Mouse (Mus musculus): ENCODE results near the gene Samd4. TPM values are rescaled to one million over a fixed set of nuclear protein-coding genes. Genes with fewer than 3 reads are reported as not detected.

The Samd4 gene
- total and polyA plus RNA-seq, 2 experiments from 2014 or later: 4.9 to 14.7 TPM

DNA sequence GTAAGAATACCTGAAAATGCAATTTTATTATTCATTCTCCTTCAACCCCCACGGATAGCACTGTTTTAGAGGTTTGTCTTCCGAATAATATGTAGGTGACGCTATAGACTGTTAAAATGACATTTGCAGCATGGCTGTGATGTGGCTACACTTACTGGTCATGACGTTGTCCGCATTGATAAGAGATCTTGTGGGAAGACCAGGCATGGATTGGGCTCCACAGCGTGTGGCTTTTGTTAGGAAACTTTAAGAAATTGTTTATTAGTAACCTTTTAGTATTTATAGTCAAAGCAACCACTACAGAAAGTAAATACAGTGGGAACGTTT lies 2.7 kb downstream of the Samd4 start:
- TF ChIP-seq CTCF (IDR thresholded peaks at IDR 0.05; ENCODE audit: low read depth): no peak; the same call in 1 of the 2 replicates
- peak overlapping the region; percentile 72 for H3K27ac ChIP-seq
- H3K9me3 ChIP-seq (ENCODE audit: low read length): no peaks in the 10 kb centered on the region
- peak; percentile 33 for ATAC-seq
- no peaks in the 10 kb centered on the region for H3K36me3 ChIP-seq (ENCODE audit: insufficient read depth, low read length)
- peak overlapping the region; percentile 63 for H3K9ac ChIP-seq (replicated peaks; ENCODE audit: low read length)
- peak overlapping the region; percentile 99 for H3K4me2 ChIP-seq (ENCODE audit: low read depth, low read length)
- no peaks in the 10 kb centered on the region for H3K4me1 ChIP-seq (ENCODE audit: insufficient read depth, low read length)
- peak; percentile 66 for DNase-seq (ENCODE audit: low spot score)
- no peaks in the 10 kb centered on the region for H3K27me3 ChIP-seq (ENCODE audit: insufficient read depth, low read length)
- peak overlapping the region; percentile 60 for H3K4me3 ChIP-seq (ENCODE audit: low read length)
- 2% methylated on average over 7 of the region's 7 CpGs for WGBS

DNA sequence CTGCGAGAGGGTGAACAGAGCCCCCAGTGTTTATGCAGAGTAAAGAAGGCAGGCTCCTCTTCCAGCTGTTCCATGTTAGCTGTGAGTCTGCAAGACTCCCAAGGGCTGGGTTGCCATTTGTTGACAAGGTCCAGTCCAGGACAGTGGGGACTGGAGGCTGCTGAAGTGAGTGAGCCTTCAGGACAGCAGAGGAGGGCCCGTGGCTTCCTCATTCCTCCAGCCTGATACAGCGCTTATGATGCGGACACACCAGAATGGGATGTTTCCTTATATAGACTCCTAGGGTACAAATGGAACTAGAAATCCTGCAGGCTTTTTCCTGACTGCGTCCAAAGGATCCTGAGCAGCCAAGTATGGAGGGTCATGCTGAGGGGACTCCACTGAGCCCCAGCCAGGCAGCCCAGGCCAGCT lies 3.2 kb downstream of the Samd4 start:
- Histone ChIP-seq H3K4me1 (ENCODE audit: insufficient read depth, low read length) (no peaks in the 10 kb centered on the region), H3K36me3 (ENCODE audit: insufficient read depth, low read length) (no peaks in the 10 kb centered on the region), H3K9ac (replicated peaks; ENCODE audit: low read length) (peak overlapping the region; percentile 28; the same call in 1 of the 2 replicates), H3K4me3 (ENCODE audit: low read length) (peak overlapping the region; percentile 60), H3K9me3 (ENCODE audit: low read length) (no peaks in the 10 kb centered on the region), H3K4me2 (ENCODE audit: low read depth, low read length) (peak overlapping the region; percentile 99), H3K27me3 (ENCODE audit: insufficient read depth, low read length) (no peaks in the 10 kb centered on the region), H3K27ac (peak overlapping the region; percentile 72)
- 27% methylated on average over 5 of the region's 5 CpGs for WGBS
- DNase-seq (ENCODE audit: low spot score) (peak; percentile 60), ATAC-seq (0 out of 2 replicates have a peak, but pooled peaks have one; percentile 9)
- 0 out of 2 replicates have a peak, but pooled peaks have one; percentile 1 for TF ChIP-seq CTCF (IDR thresholded peaks at IDR 0.05; ENCODE audit: low read depth)

DNA sequence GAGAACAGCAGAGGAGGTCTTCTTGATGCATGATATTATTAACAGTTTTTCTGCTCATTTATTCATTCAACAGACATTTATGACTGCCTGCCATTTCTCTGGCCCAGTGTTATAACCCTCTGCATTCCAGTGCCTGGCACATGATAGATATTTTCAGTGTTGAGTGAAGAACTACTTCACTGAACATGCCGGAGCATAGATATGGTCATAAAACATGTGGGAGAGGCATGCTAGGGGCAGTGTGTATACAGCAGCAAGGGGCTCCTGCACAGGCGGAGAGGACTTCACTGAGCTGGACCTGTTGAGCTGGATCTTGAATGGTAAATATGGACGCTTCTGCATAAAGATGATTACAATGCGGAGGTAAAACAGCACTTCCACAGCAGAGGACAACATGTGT lies 6.4 kb downstream of the Samd4 start:
- Histone ChIP-seq H3K9ac (replicated peaks; ENCODE audit: low read length) (no peak overlapping the region), H3K36me3 (ENCODE audit: insufficient read depth, low read length) (no peaks in the 10 kb centered on the region), H3K27ac (no peak overlapping the region), H3K4me1 (ENCODE audit: insufficient read depth, low read length) (no peaks in the 10 kb centered on the region), H3K4me2 (ENCODE audit: low read depth, low read length) (no peak overlapping the region), H3K9me3 (ENCODE audit: low read length) (no peaks in the 10 kb centered on the region), H3K4me3 (ENCODE audit: low read length) (no peak overlapping the region), H3K27me3 (ENCODE audit: insufficient read depth, low read length) (no peaks in the 10 kb centered on the region)
- TF ChIP-seq CTCF (IDR thresholded peaks at IDR 0.05; ENCODE audit: low read depth): no peak
- 92% methylated on average over 4 of the region's 4 CpGs for WGBS
- ATAC-seq (no peak), DNase-seq (ENCODE audit: low spot score) (no peak)

DNA sequence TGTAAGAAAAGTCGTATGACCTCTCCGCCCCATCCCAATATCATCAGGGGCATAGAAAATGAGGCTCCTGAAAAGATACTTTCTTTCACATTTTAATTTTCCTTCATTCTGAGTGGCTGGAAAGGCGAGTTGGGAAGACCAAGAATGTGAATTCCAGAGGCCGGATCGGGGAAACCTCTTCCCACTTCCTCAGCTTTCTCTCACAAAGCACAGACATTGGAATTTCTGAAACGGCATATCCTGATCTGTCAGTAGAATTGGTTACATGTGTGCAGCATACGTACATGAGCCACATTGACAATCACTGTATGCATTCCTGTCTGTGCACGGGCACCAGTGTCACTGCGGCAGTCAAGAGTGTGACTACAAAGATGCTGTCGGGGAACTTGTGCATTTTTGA lies 11.3 kb downstream of the Samd4 start:
- no peak overlapping the region for H3K9ac ChIP-seq (replicated peaks; ENCODE audit: low read length)
- ATAC-seq (no peak), DNase-seq (ENCODE audit: low spot score) (no peak)
- no peak overlapping the region for H3K27ac ChIP-seq
- no peaks in the 10 kb centered on the region for H3K27me3 ChIP-seq (ENCODE audit: insufficient read depth, low read length)
- WGBS: 91% methylated on average over 10 of the region's 10 CpGs
- H3K4me3 ChIP-seq (ENCODE audit: low read length): no peak overlapping the region
- no peaks in the 10 kb centered on the region for H3K4me1 ChIP-seq (ENCODE audit: insufficient read depth, low read length)
- H3K4me2 ChIP-seq (ENCODE audit: low read depth, low read length): no peak overlapping the region
- TF ChIP-seq CTCF (IDR thresholded peaks at IDR 0.05; ENCODE audit: low read depth): no peak
- H3K36me3 ChIP-seq (ENCODE audit: insufficient read depth, low read length): no peaks in the 10 kb centered on the region
- no peaks in the 10 kb centered on the region for H3K9me3 ChIP-seq (ENCODE audit: low read length)

DNA sequence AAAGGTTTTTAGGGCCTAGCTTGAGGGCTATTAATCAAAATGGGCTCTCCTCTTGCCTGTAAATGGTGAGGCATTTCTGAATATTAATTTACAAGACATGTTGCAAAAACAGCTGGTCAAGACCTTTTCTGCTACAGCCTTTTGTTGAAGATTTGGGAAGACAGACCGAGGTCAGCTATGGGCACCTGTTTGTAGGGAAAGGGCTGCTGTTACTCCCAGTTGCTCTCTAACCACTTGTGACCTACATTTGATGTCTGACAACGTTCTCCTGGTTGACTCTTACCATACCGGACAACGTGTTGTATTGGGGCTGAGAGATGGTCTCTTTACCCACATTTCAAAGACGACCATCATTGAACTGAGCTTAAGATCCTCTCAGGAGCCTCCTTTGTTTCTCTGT lies 15.3 kb downstream of the Samd4 start:
- TF ChIP-seq CTCF (IDR thresholded peaks at IDR 0.05; ENCODE audit: low read depth): no peak
- no peak for ATAC-seq
- DNase-seq (ENCODE audit: low spot score): no peak
- Histone ChIP-seq H3K27me3 (ENCODE audit: insufficient read depth, low read length) (no peaks in the 10 kb centered on the region), H3K4me2 (ENCODE audit: low read depth, low read length) (no peak overlapping the region), H3K9me3 (ENCODE audit: low read length) (no peaks in the 10 kb centered on the region), H3K9ac (replicated peaks; ENCODE audit: low read length) (no peak overlapping the region), H3K4me3 (ENCODE audit: low read length) (no peak overlapping the region), H3K27ac (no peak overlapping the region), H3K4me1 (ENCODE audit: insufficient read depth, low read length) (no peaks in the 10 kb centered on the region), H3K36me3 (ENCODE audit: insufficient read depth, low read length) (no peaks in the 10 kb centered on the region)
- WGBS: 88% methylated on average over 5 of the region's 5 CpGs

DNA sequence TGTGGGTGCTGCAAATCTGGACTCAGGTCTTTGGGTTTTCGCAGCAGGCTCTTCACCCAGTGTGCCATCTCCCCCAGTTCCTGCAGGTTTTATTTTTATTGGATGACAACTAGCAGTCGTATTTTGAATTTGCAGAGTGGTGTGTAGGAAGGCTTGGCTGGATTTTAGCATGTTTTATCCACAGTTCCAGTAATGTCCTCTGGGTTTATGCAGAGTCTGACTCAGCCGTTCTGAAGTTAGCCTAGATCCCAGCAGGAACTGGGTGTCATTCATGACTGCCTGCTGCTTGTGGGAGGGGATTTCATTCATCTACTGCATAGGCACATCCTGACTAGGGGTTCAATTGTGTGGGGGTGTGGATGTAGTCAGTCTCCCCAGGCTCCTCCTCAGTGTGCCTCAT lies 16.0 kb downstream of the Samd4 start:
- ATAC-seq (0 out of 2 replicates have a peak, but pooled peaks have one; percentile 27), DNase-seq (ENCODE audit: low spot score) (no peak)
- Histone ChIP-seq H3K4me1 (ENCODE audit: insufficient read depth, low read length) (no peaks in the 10 kb centered on the region), H3K4me3 (ENCODE audit: low read length) (no peak overlapping the region), H3K27me3 (ENCODE audit: insufficient read depth, low read length) (no peaks in the 10 kb centered on the region), H3K9ac (replicated peaks; ENCODE audit: low read length) (no peak overlapping the region), H3K36me3 (ENCODE audit: insufficient read depth, low read length) (no peaks in the 10 kb centered on the region), H3K27ac (no peak overlapping the region), H3K9me3 (ENCODE audit: low read length) (no peaks in the 10 kb centered on the region), H3K4me2 (ENCODE audit: low read depth, low read length) (no peak overlapping the region)
- 57% methylated on average over 3 of the region's 3 CpGs for WGBS
- no peak for TF ChIP-seq CTCF (IDR thresholded peaks at IDR 0.05; ENCODE audit: low read depth)

DNA sequence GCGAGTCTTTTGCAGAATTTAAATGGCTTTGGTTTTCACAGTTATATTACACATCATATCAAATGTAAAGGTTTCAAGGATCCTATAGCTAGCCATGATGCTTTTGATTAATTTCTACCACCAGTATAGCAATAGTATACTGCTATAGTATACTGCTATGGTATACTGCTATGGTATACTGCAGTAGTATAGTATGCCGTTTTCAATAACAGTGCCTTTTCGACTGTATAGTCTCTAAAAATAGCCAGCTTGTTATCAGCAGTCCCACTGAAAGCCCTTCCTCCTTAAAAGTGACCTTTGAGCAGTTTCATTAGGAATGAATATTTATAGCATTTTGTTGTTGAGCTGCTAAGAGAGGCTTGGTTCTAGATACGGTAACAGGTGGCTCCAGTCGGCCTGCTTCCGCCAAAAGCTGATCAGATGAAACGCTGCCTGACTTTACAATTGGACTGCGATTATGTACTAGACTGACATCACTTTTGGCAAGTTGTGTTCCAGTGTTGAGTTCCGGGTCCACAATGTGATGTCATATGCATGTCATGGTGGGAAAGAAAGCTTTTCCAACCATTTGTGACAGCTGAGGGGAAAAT lies 19.9 kb downstream of the Samd4 start:
- no peak overlapping the region for H3K4me2 ChIP-seq (ENCODE audit: low read depth, low read length)
- H3K36me3 ChIP-seq (ENCODE audit: insufficient read depth, low read length): no peaks in the 10 kb centered on the region
- DNase-seq (ENCODE audit: low spot score) (no peak), ATAC-seq (no peak)
- no peak overlapping the region for H3K4me3 ChIP-seq (ENCODE audit: low read length)
- H3K27ac ChIP-seq: no peak overlapping the region
- no peak for TF ChIP-seq CTCF (IDR thresholded peaks at IDR 0.05; ENCODE audit: low read depth)
- no peaks in the 10 kb centered on the region for H3K9me3 ChIP-seq (ENCODE audit: low read length)
- H3K27me3 ChIP-seq (ENCODE audit: insufficient read depth, low read length): no peaks in the 10 kb centered on the region
- H3K4me1 ChIP-seq (ENCODE audit: insufficient read depth, low read length): no peaks in the 10 kb centered on the region
- H3K9ac ChIP-seq (replicated peaks; ENCODE audit: low read length): no peak overlapping the region
- WGBS: 90% methylated on average over 9 of the region's 9 CpGs
